Mouse (Mus musculus): ENCODE measurements around the gene Larp1. TPM values are rescaled to one million over a fixed set of nuclear protein-coding genes. Genes with fewer than 3 reads are reported as not detected.
"Not testable (repeated sequence)": the region's sequence is repeated elsewhere in the genome, so short reads cannot be mapped to it uniquely, and the experiment has no call there.

Gene Larp1
- total RNA-seq, 1 experiment: 90.1 TPM

DNA sequence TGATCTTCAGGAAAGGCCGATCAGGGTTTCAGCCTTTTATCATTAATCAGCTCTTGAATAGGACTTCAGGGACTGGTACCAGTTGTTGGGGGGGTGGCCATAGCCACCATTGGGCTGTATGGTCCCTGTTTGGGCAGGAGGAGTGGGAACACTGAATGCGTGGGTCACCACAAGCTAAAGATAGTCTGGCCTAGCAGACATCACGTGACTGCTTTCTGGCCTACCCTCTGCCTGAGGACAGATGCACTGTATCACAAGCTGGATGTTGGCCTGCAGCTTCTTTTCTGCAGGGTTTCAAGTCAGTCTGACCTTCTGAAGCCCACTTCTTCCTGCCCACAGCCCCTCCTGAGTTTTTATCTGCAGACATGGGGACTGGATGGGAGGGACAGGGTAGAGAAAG is 24.8 kb downstream of the Larp1 start:
- H3K4me1 ChIP-seq (ENCODE audit: control insufficient read depth in 2 of 2, insufficient read depth in 2 of 2, low read length in 2 of 2, poor library complexity in 1 of 2): peaks cover 5 to 19% of the 10 kb centered on the region in 2 experiments
- no peak for TF ChIP-seq ZNF384 (IDR thresholded peaks at IDR 0.05; ENCODE audit: low read depth, low read length)
- no peak for TF ChIP-seq ZC3H11A (IDR thresholded peaks at IDR 0.05; ENCODE audit: borderline replicate concordance, low read depth, low read length)
- H3K9ac ChIP-seq (ENCODE audit: insufficient read depth, low read depth, low read length, poor library complexity, severe bottlenecking): no peak overlapping the region
- DNase-seq (ENCODE audit: low read depth, low spot score): no peak
- no peak overlapping the region for H3K4me3 ChIP-seq (ENCODE audit: insufficient read depth in 1 of 2, low read depth in 1 of 2, low read length in 2 of 2, poor library complexity in 1 of 2, severe bottlenecking in 1 of 2)
- H3K36me3 ChIP-seq (ENCODE audit: control insufficient read depth, insufficient read depth, low read length, poor library complexity, severe bottlenecking): no peaks in the 10 kb centered on the region
- H3K9me3 ChIP-seq (ENCODE audit: control insufficient read depth, insufficient read depth, low read depth, low read length): no peaks in the 10 kb centered on the region
- in situ Hi-C loops (cut with MboI; ENCODE audit: low sequenced_read_pairs in 2 of 2, unreplicated experiment in 2 of 2): no loop called here
- no peak overlapping the region for H3K27ac ChIP-seq (ENCODE audit: insufficient read depth, low read depth, low read length, poor library complexity, severe bottlenecking)

- Histone ChIP-seq H3K4me3 (ENCODE audit: insufficient read depth in 1 of 2, low read depth in 1 of 2, low read length in 2 of 2, poor library complexity in 1 of 2, severe bottlenecking in 1 of 2) (no peak overlapping the region), H3K36me3 (ENCODE audit: control insufficient read depth, insufficient read depth, low read length, poor library complexity, severe bottlenecking) (peaks cover 23% of the 10 kb centered on the region), H3K4me1 (ENCODE audit: control insufficient read depth in 2 of 2, insufficient read depth in 2 of 2, low read length in 2 of 2, poor library complexity in 1 of 2) (peaks cover 0 to 8% of the 10 kb centered on the region in 2 experiments; a peak in 3 of 4 replicates), H3K27ac (ENCODE audit: insufficient read depth, low read depth, low read length, poor library complexity, severe bottlenecking) (no peak overlapping the region), H3K9me3 (ENCODE audit: control insufficient read depth, insufficient read depth, low read depth, low read length) (no peaks in the 10 kb centered on the region), H3K9ac (ENCODE audit: insufficient read depth, low read depth, low read length, poor library complexity, severe bottlenecking) (no peak overlapping the region)
- no peak for DNase-seq (ENCODE audit: low read depth, low spot score)
- in situ Hi-C loops (cut with MboI; ENCODE audit: low sequenced_read_pairs in 2 of 2, unreplicated experiment in 2 of 2): no loop called here
- TF ChIP-seq ZNF384 (IDR thresholded peaks at IDR 0.05; ENCODE audit: low read depth, low read length): no peak
- TF ChIP-seq ZC3H11A (IDR thresholded peaks at IDR 0.05; ENCODE audit: borderline replicate concordance, low read depth, low read length): no peak
- no peak for TF ChIP-seq MAFK (IDR thresholded peaks at IDR 0.05; ENCODE audit: insufficient read depth, low read depth, low read length)
- TF ChIP-seq HCFC1 (IDR thresholded peaks at IDR 0.05; ENCODE audit: borderline replicate concordance, insufficient read depth, low read length): no peak
- no peak for TF ChIP-seq CHD2 (IDR thresholded peaks at IDR 0.05; ENCODE audit: low read depth, low read length)
These were observed 30.2 kb downstream of the Larp1 start for GRCm38 (mm10) chr11:58039027-58039426.

DNA sequence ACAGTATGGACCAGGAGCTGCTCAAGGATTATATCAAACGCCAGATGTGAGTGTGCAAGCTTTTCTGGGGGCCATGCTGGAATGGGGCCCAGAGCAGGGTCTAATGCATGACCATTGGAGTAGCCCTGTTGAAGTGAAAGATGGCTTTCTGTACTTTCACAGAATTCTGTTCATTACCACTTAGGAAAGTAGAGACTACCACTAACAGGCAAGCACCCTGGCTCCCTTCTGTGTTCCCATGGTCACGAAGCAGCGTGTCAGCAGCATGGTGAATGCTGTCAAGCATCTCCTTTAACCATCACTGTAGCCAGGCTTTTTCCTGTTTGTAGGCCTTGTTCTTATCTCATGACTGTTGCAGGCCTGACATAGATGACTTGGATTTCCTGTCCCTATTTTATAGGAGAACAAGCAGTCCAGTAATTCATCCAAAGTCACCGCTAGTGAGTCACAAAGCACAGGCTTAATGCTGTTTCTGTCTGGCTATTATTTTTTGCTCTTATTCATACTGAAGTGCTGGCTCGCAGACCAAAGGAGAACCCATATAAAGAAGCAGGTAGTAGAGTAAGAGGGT is 34.1 kb downstream of the Larp1 start:
- DNase-seq (ENCODE audit: low read depth, low spot score): no peak
- H3K4me1 ChIP-seq (ENCODE audit: control insufficient read depth in 2 of 2, insufficient read depth in 2 of 2, low read length in 2 of 2, poor library complexity in 1 of 2): peaks cover 0 to 5% of the 10 kb centered on the region in 2 experiments; a peak in 3 of 4 replicates
- H3K4me3 ChIP-seq (ENCODE audit: insufficient read depth in 1 of 2, low read depth in 1 of 2, low read length in 2 of 2, poor library complexity in 1 of 2, severe bottlenecking in 1 of 2): no peak overlapping the region
- in situ Hi-C loops (cut with MboI; ENCODE audit: low sequenced_read_pairs in 2 of 2, unreplicated experiment in 2 of 2): no loop called here
- no peak overlapping the region for H3K27ac ChIP-seq (ENCODE audit: insufficient read depth, low read depth, low read length, poor library complexity, severe bottlenecking)
- no peak overlapping the region for H3K9ac ChIP-seq (ENCODE audit: insufficient read depth, low read depth, low read length, poor library complexity, severe bottlenecking)
- TF ChIP-seq MAFK (IDR thresholded peaks at IDR 0.05; ENCODE audit: insufficient read depth, low read depth, low read length) (no peak), HCFC1 (IDR thresholded peaks at IDR 0.05; ENCODE audit: borderline replicate concordance, insufficient read depth, low read length) (no peak), ZNF384 (IDR thresholded peaks at IDR 0.05; ENCODE audit: low read depth, low read length) (no peak), ZC3H11A (IDR thresholded peaks at IDR 0.05; ENCODE audit: borderline replicate concordance, low read depth, low read length) (no peak), CHD2 (IDR thresholded peaks at IDR 0.05; ENCODE audit: low read depth, low read length) (no peak)
- H3K9me3 ChIP-seq (ENCODE audit: control insufficient read depth, insufficient read depth, low read depth, low read length): no peaks in the 10 kb centered on the region
- H3K36me3 ChIP-seq (ENCODE audit: control insufficient read depth, insufficient read depth, low read length, poor library complexity, severe bottlenecking): peaks cover 34% of the 10 kb centered on the region

GRCm38 (mm10) chr11:58046438-58046837 is 37.6 kb downstream of the Larp1 start:
- peaks cover 63% of the 10 kb centered on the region for H3K36me3 ChIP-seq (ENCODE audit: control insufficient read depth, insufficient read depth, low read length, poor library complexity, severe bottlenecking)
- no peak for DNase-seq (ENCODE audit: low read depth, low spot score)
- H3K27ac ChIP-seq (ENCODE audit: insufficient read depth, low read depth, low read length, poor library complexity, severe bottlenecking): no peak overlapping the region
- H3K9me3 ChIP-seq (ENCODE audit: control insufficient read depth, insufficient read depth, low read depth, low read length): no peaks in the 10 kb centered on the region
- no peak overlapping the region for H3K9ac ChIP-seq (ENCODE audit: insufficient read depth, low read depth, low read length, poor library complexity, severe bottlenecking)
- no peak overlapping the region for H3K4me3 ChIP-seq (ENCODE audit: insufficient read depth in 1 of 2, low read depth in 1 of 2, low read length in 2 of 2, poor library complexity in 1 of 2, severe bottlenecking in 1 of 2)
- H3K4me1 ChIP-seq (ENCODE audit: control insufficient read depth in 2 of 2, insufficient read depth in 2 of 2, low read length in 2 of 2, poor library complexity in 1 of 2): peaks cover 0 to 2% of the 10 kb centered on the region in 2 experiments; a peak in 1 of 4 replicates
- TF ChIP-seq ZNF384 (IDR thresholded peaks at IDR 0.05; ENCODE audit: low read depth, low read length) (no peak), MAFK (IDR thresholded peaks at IDR 0.05; ENCODE audit: insufficient read depth, low read depth, low read length) (no peak), ZC3H11A (IDR thresholded peaks at IDR 0.05; ENCODE audit: borderline replicate concordance, low read depth, low read length) (no peak), CHD2 (IDR thresholded peaks at IDR 0.05; ENCODE audit: low read depth, low read length) (no peak), HCFC1 (IDR thresholded peaks at IDR 0.05; ENCODE audit: borderline replicate concordance, insufficient read depth, low read length) (no peak)
- in situ Hi-C loops (cut with MboI; ENCODE audit: low sequenced_read_pairs in 2 of 2, unreplicated experiment in 2 of 2): no loop called here

DNA sequence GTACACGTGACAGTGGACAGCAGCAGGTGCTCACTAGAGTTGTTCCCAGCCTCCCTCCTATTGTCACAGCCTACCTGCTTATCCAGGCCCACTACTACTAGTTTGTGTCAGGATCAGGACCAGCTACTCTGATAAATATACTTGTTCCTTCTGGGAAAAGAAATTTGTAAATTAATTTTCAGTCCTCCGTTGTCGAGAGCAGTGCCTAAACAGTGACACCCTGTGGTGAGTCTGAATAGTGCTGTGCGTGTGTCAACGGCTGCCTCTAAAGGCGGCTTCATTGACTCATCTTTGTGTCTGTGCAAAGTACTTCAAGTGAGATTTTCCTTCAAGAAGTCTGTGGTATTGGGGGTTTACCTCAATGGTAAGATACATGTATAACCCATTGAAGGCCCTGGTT is 48.6 kb downstream of the Larp1 start:
- Histone ChIP-seq H3K4me3 (ENCODE audit: insufficient read depth in 1 of 2, low read depth in 1 of 2, low read length in 2 of 2, poor library complexity in 1 of 2, severe bottlenecking in 1 of 2) (no peak overlapping the region), H3K27ac (ENCODE audit: insufficient read depth, low read depth, low read length, poor library complexity, severe bottlenecking) (no peak overlapping the region), H3K4me1 (ENCODE audit: control insufficient read depth in 2 of 2, insufficient read depth in 2 of 2, low read length in 2 of 2, poor library complexity in 1 of 2) (peaks cover 0 to 2% of the 10 kb centered on the region in 2 experiments; a peak in 1 of 4 replicates), H3K9me3 (ENCODE audit: control insufficient read depth, insufficient read depth, low read depth, low read length) (no peaks in the 10 kb centered on the region), H3K36me3 (ENCODE audit: control insufficient read depth, insufficient read depth, low read length, poor library complexity, severe bottlenecking) (peaks cover 50% of the 10 kb centered on the region), H3K9ac (ENCODE audit: insufficient read depth, low read depth, low read length, poor library complexity, severe bottlenecking) (no peak overlapping the region)
- no peak for TF ChIP-seq HCFC1 (IDR thresholded peaks at IDR 0.05; ENCODE audit: borderline replicate concordance, insufficient read depth, low read length)
- TF ChIP-seq ZC3H11A (IDR thresholded peaks at IDR 0.05; ENCODE audit: borderline replicate concordance, low read depth, low read length): no peak
- no peak for TF ChIP-seq ZNF384 (IDR thresholded peaks at IDR 0.05; ENCODE audit: low read depth, low read length)
- TF ChIP-seq MAFK (IDR thresholded peaks at IDR 0.05; ENCODE audit: insufficient read depth, low read depth, low read length): no peak
- no peak for TF ChIP-seq CHD2 (IDR thresholded peaks at IDR 0.05; ENCODE audit: low read depth, low read length)
- peak; percentile 26 for DNase-seq (ENCODE audit: low read depth, low spot score)
- in situ Hi-C loops (cut with MboI; ENCODE audit: low sequenced_read_pairs in 2 of 2, unreplicated experiment in 2 of 2): no loop called here

DNA sequence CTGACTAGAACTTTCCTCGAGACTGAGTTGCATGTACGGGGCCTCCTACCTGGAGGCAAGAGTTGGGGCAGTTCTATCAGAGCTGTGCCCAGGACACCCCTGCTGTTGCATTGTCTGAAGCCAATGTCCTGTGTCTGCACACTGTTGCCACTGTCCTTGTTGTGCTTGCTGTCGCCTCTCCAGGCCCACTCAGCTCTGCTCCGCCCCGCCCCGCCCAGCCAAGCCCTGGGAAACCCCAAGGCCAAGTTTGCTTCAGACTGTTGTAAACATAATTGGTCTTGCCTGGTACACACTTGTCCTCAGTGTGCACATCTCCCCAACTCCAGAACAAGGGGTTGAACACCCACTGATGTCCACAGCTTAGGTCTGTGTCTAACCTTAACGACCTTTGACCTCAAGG is 50.9 kb downstream of the Larp1 start:
- H3K4me3 ChIP-seq (ENCODE audit: insufficient read depth in 1 of 2, low read depth in 1 of 2, low read length in 2 of 2, poor library complexity in 1 of 2, severe bottlenecking in 1 of 2); DNase-seq (ENCODE audit: low read depth, low spot score); H3K4me1 ChIP-seq (ENCODE audit: control insufficient read depth in 2 of 2, insufficient read depth in 2 of 2, low read length in 2 of 2, poor library complexity in 1 of 2); H3K27ac ChIP-seq (ENCODE audit: insufficient read depth, low read depth, low read length, poor library complexity, severe bottlenecking); in situ Hi-C loops (cut with MboI; ENCODE audit: low sequenced_read_pairs in 2 of 2, unreplicated experiment in 2 of 2); H3K9me3 ChIP-seq (ENCODE audit: control insufficient read depth, insufficient read depth, low read depth, low read length); H3K9ac ChIP-seq (ENCODE audit: insufficient read depth, low read depth, low read length, poor library complexity, severe bottlenecking): not testable (repeated sequence)
- H3K36me3 ChIP-seq (ENCODE audit: control insufficient read depth, insufficient read depth, low read length, poor library complexity, severe bottlenecking): peaks cover 42% of the 10 kb centered on the region

- H3K4me3 ChIP-seq (ENCODE audit: insufficient read depth in 1 of 2, low read depth in 1 of 2, low read length in 2 of 2, poor library complexity in 1 of 2, severe bottlenecking in 1 of 2); in situ Hi-C loops (cut with MboI; ENCODE audit: low sequenced_read_pairs in 2 of 2, unreplicated experiment in 2 of 2); H3K4me1 ChIP-seq (ENCODE audit: control insufficient read depth in 2 of 2, insufficient read depth in 2 of 2, low read length in 2 of 2, poor library complexity in 1 of 2); H3K9me3 ChIP-seq (ENCODE audit: control insufficient read depth, insufficient read depth, low read depth, low read length); DNase-seq (ENCODE audit: low read depth, low spot score); H3K27ac ChIP-seq (ENCODE audit: insufficient read depth, low read depth, low read length, poor library complexity, severe bottlenecking); H3K9ac ChIP-seq (ENCODE audit: insufficient read depth, low read depth, low read length, poor library complexity, severe bottlenecking): not testable (repeated sequence)
- H3K36me3 ChIP-seq (ENCODE audit: control insufficient read depth, insufficient read depth, low read length, poor library complexity, severe bottlenecking): peaks cover 38% of the 10 kb centered on the region
These were observed 52.4 kb downstream of the Larp1 start for GRCm38 (mm10) chr11:58061218-58061617.
